Mouse (Mus musculus) kidney, adult 2 months (tissue): Measurements from ENCODE around the gene AU022252. TPM values are rescaled to one million over a fixed set of nuclear protein-coding genes. Genes with fewer than 3 reads are reported as not detected.

Experiments used
- DNase-seq: peaks from one replicate; pipeline ENCODE4 v3.0.0; 2021
- H3K27ac ChIP-seq: fragments of 200-500 bp; 2 replicates; pipeline ENCODE4 v1.5.1; 2012; ENCODE audit warnings: low read depth, low read length, control low read depth, inconsistent platforms; ENCODE audit not compliant: insufficient read depth
- H3K27me3 ChIP-seq: fragments of 200-500 bp; replicated peaks from 2 replicates; pipeline ENCODE4 v1.6.1; 2012; ENCODE audit warnings: mild to moderate bottlenecking, moderate library complexity, low read length, inconsistent platforms; ENCODE audit not compliant: control insufficient read depth, insufficient read depth
- H3K36me3 ChIP-seq: fragments of 200-500 bp; 2 replicates; pipeline ENCODE4 v1.6.1; 2012; ENCODE audit warnings: mild to moderate bottlenecking, moderate library complexity, low read length, inconsistent platforms; ENCODE audit not compliant: control insufficient read depth, insufficient read depth
- H3K4me1 ChIP-seq: fragments of 200-500 bp; 2 replicates; pipeline ENCODE4 v1.6.1; 2011; ENCODE audit warnings: low read length; ENCODE audit not compliant: control insufficient read depth, insufficient read depth
- H3K4me3 ChIP-seq: fragments of 200-500 bp; 2 replicates; pipeline ENCODE4 v1.5.1; 2011; ENCODE audit warnings: mild to moderate bottlenecking, low read depth, low read length, control low read depth; ENCODE audit not compliant: insufficient read depth
- CTCF ChIP-seq: fragments of 200-500 bp; conservative IDR thresholded peaks from 2 replicates; pipeline ENCODE4 v1.5.1; 2011; ENCODE audit warnings: low read depth, mild to moderate bottlenecking, control low read depth, low read length, moderate library complexity, mixed read lengths; ENCODE audit not compliant: insufficient read depth, insufficient read length
- POLR2A ChIP-seq: fragments of 200-500 bp; IDR thresholded peaks from one replicate; pipeline ENCODE4 v1.6.1; 2011; ENCODE audit warnings: low read depth, low read length, control low read depth
- WGBS: fragments of 180-500 bp; shearing (Covaris S2); methylation state at CpG from one replicate; pipeline ENCODE4 v1.1.7; 2018; 5-methylcytosine and 5-hydroxymethylcytosine counted together
- polyA plus RNA-seq: library from polyadenylated mRNA; depleted of rRNA; stranded (reverse); fragments of >200 nt; gene quantifications from 2 replicates; pipeline ENCODE4 v1.2.3, GENCODE M21; 2012

The AU022252 gene
- polyA plus RNA-seq, 1 experiment = 11.8 TPM

DNA sequence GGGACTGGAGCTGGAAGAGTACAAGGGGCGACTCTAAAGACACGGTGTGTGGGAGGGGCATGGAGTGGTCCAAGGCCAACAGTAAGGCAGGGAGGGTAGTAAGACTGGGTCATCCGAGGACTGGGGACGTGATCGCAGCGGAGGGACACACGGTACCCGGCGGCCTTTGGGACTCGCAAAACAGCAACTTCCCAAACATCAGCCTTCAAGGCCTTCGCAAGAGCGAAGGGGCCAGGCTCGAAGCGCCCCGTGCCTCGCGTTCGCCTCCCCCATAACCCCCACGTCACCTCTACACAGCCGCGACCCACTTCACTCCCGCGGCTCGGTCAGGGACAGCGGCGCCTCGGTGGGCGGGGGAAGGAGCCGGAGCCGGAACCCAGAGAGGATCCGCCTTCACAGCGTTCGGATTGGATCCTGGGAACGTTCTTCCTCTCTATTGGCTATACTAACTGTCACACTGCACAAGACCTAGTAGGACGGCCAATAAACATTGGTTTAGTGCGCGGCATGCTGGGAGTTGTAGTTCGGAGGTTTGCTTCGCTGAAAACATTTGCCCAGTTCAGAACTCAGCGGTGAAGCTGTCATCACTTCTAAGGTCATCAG, 58.6 kb downstream of the AU022252 start, which contains the start of gene Zfp691:
Zfp691 (minus strand) TSS at position 345 of the 603 bp plus-strand sequence.
- peak; percentile 99 for DNase-seq
- H3K36me3 ChIP-seq = no peaks in the 10 kb centered on the region; the same call in 1 of the 2 replicates
- no peaks in the 10 kb centered on the region for H3K27me3 ChIP-seq
- WGBS = under 1% methylated on average over 40 of the region's 40 CpGs
- peak within 1 kb of the TSS; percentile 72 for H3K4me3 ChIP-seq
- H3K27ac ChIP-seq = peak within 1 kb of the TSS; percentile 62
- TF ChIP-seq CTCF (no peak), POLR2A (peak; percentile 78)
- peaks cover 7% of the 10 kb centered on the region; the same call in 1 of the 2 replicates for H3K4me1 ChIP-seq

DNA sequence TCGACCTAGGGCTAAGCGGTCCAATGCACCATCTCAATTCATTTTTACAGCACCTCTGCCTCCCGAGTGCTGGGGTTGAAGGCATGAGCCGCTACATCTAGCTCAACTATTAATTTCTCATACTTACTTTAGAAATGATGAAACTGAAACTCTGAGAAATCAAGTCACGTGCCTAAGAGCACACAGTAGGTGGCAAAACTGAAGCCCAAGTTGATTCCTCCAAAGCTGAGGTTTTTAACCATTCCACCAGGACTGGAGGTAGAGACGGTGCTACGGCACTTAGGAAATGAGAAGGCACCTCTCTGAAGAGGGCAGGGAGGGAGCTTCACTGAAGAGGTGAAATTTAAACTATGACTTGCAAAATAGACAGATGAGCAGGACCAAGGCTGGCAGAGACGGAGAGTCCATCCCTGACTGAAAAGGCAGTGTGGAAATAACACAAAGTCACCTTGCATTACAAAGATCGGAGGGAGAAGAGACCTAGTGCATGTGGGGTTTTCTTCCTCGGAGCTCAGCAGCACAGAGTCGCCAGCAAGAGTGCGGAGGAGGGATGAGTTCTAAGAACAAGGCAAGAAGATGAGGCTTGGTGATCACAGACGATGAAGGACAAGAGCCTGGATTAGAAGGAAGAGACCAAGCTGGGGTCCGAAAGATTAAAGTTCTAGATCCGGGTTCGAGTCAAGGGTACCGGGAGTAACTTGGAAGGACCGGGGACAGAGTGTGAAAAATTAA, 59.4 kb downstream of the AU022252 start:
- DNase-seq = no peak
- Histone ChIP-seq H3K4me1 (peaks cover 7% of the 10 kb centered on the region; the same call in 1 of the 2 replicates), H3K27me3 (no peaks in the 10 kb centered on the region), H3K4me3 (peak overlapping the region; percentile 72), H3K36me3 (no peaks in the 10 kb centered on the region; the same call in 1 of the 2 replicates), H3K27ac (peak overlapping the region; percentile 62; the same call in 1 of the 2 replicates)
- TF ChIP-seq POLR2A = no peak
- TF ChIP-seq CTCF = no peak
- WGBS = 22% methylated on average over 18 of the region's 18 CpGs

- peak; percentile 88 for DNase-seq
Observed at GRCm38 (mm10) chr4:119167663-119168062, 64.8 kb downstream of the AU022252 start.

DNA sequence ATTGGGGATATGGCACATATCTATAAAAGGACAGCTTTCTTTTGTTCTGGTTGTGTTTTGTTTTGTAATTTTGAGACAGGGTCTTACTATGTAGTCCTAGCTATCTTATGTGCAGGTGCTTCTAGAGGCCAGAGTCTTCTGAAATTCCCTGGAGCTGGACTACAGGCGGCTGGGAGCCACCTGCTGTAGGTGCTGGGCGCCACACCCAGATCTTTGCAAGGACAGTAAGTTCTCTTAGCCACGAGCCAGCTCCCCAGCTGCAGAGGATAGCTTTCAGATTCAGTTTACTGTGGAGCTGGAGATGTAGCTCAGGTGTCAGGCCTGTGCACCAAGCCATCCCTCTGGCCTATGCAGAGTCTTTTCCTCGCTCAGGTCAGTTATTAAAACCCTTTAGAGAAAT, 65.4 kb downstream of the AU022252 start:
- no peak overlapping the region for H3K4me3 ChIP-seq
- WGBS = 81% methylated on average over 4 of the region's 4 CpGs
- no peak for TF ChIP-seq CTCF
- TF ChIP-seq POLR2A = no peak
- no peaks in the 10 kb centered on the region; the same call in 1 of the 2 replicates for H3K36me3 ChIP-seq
- no peak for DNase-seq
- no peaks in the 10 kb centered on the region for H3K4me1 ChIP-seq
- no peaks in the 10 kb centered on the region for H3K27me3 ChIP-seq
- H3K27ac ChIP-seq = no peak overlapping the region

More at GRCm38 (mm10) chr4:119167663-119168062, 64.8 kb downstream of the AU022252 start:
- Histone ChIP-seq H3K36me3 (no peaks in the 10 kb centered on the region; the same call in 1 of the 2 replicates), H3K4me3 (no peak overlapping the region), H3K27me3 (no peaks in the 10 kb centered on the region), H3K27ac (no peak overlapping the region), H3K4me1 (peaks cover 2% of the 10 kb centered on the region; the same call in 1 of the 2 replicates)
- TF ChIP-seq CTCF = peak; percentile 81
- no peak for TF ChIP-seq POLR2A
- WGBS = 2% methylated on average over 4 of the region's 4 CpGs

GRCm38 (mm10) chr4:119165916-119166315, 66.6 kb downstream of the AU022252 start:
- Histone ChIP-seq H3K27ac (no peak overlapping the region), H3K4me3 (no peak overlapping the region), H3K27me3 (no peaks in the 10 kb centered on the region), H3K36me3 (no peaks in the 10 kb centered on the region; the same call in 1 of the 2 replicates), H3K4me1 (no peaks in the 10 kb centered on the region)
- WGBS = 69% methylated on average over 7 of the region's 7 CpGs
- no peak for DNase-seq
- TF ChIP-seq CTCF (no peak), POLR2A (no peak)

- no peak for DNase-seq
- Histone ChIP-seq H3K4me3 (no peak overlapping the region), H3K27me3 (no peaks in the 10 kb centered on the region), H3K36me3 (no peaks in the 10 kb centered on the region), H3K4me1 (no peaks in the 10 kb centered on the region), H3K27ac (no peak overlapping the region)
- TF ChIP-seq POLR2A (no peak), CTCF (0 out of 2 replicates have a peak, but pooled peaks have one; percentile 7)
- 82% methylated on average over 4 of the region's 4 CpGs for WGBS
Observed at GRCm38 (mm10) chr4:119162990-119163389, 69.5 kb downstream of the AU022252 start.

DNA sequence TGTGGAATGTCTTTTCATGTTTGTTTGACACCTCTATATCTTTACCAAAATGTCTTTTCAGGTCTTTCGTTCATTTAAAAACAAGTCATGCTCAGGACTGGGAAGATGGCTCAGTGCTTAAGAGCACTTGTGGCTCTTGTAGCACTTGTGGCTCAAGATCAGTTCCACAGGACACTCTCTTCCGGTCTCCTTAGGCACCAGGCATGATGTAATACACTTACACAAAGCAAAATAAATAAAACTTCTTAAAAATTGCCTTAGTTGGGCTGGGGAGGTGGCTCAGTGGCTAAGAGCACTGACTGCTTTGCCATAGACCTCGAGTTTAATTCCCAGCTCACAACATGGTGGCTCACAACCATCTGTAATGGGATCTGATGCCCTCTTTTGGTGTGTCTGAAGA, 71.2 kb downstream of the AU022252 start:
- H3K36me3 ChIP-seq = no peaks in the 10 kb centered on the region
- H3K27me3 ChIP-seq = no peaks in the 10 kb centered on the region
- no peaks in the 10 kb centered on the region for H3K4me1 ChIP-seq
- H3K4me3 ChIP-seq = no peak overlapping the region
- TF ChIP-seq CTCF (no peak), POLR2A (no peak)
- H3K27ac ChIP-seq = no peak overlapping the region
- WGBS = 75% methylated on average over 3 of the region's 3 CpGs
- no peak for DNase-seq
